Mouse (Mus musculus) gonadal fat pad, adult 2 months (tissue): ENCODE data around the gene Tomm5. TPM values are rescaled to one million over a fixed set of nuclear protein-coding genes. Genes with fewer than 3 reads are reported as not detected.
"Not testable (repeated sequence)": the region's sequence is repeated elsewhere in the genome, so short reads cannot be mapped to it uniquely, and the experiment has no call there.

Experiments
- DNase-seq: peaks from one replicate; pipeline ENCODE4 v3.0.0-alpha.2; 2012; ENCODE audit warnings: low read depth
- polyA plus RNA-seq: library from polyadenylated mRNA; depleted of rRNA; stranded (reverse); fragments of >200 nt; gene quantifications from 2 replicates; pipeline ENCODE4 v1.2.3, GENCODE M21; 2012; rRNA removed

Tomm5 gene
- polyA plus RNA-seq, 1 experiment: 86.6 TPM

- no peak for DNase-seq
Observed at GRCm38 (mm10) chr4:45066036-45066730, 41.7 kb downstream of the Tomm5 start.

- no peak for DNase-seq
Observed at GRCm38 (mm10) chr4:45064577-45064976, 43.3 kb downstream of the Tomm5 start.

GRCm38 (mm10) chr4:45063836-45064235, 44.1 kb downstream of the Tomm5 start:
- DNase-seq: not testable (repeated sequence)

GRCm38 (mm10) chr4:45055451-45055850, 52.5 kb downstream of the Tomm5 start:
- DNase-seq: no peak

Other genes starting within 250 kb of the Tomm5 start
- 106 and 120 TPM in 2 replicates for gene Grhpr, start 126.7 kb downstream of the Tomm5 start, polyA plus RNA-seq
- 12.1 and 12.9 TPM in 2 replicates for gene Zbtb5, start 95.7 kb downstream of the Tomm5 start, polyA plus RNA-seq
- gene Polr1e, start 89.5 kb downstream of the Tomm5 start, polyA plus RNA-seq: 5.2 and 5.3 TPM in 2 replicates
- gene Fbxo10, start 23.5 kb downstream of the Tomm5 start, polyA plus RNA-seq: 58.8 and 59.6 TPM in 2 replicates
- 0.23 and 0.34 TPM in 2 replicates for gene Frmpd1, start 76.8 kb upstream of the Tomm5 start, polyA plus RNA-seq
- gene Trmt10b, start 189.0 kb upstream of the Tomm5 start, polyA plus RNA-seq: 2.1 and 2.7 TPM in 2 replicates
- 17.3 and 20.0 TPM in 2 replicates for gene Dcaf10, start 234.0 kb upstream of the Tomm5 start, polyA plus RNA-seq
- 17.9 and 26.2 TPM in 2 replicates for gene Exosc3, start 234.6 kb upstream of the Tomm5 start, polyA plus RNA-seq